Mouse (Mus musculus): ENCODE data around the gene Acot12.

DNA sequence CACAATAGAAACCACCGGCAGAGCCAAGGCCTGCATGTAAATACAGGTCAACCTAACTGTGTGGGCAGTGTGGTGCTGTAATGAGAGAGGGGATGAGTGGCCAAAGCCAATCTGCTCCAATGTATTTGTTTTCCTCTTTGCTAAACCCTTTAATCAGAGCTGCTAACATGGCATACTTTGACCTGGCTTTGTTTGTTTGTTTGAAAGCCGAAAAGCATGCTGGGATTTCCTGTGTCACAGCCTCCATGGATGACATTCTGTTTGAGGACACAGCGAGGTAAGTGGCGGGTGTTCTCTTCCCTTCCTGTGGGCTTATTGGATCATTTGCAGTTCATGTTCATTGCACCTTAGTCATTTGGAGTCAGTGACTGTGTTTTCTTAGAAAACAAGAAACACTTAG, 8.7 kb downstream of the Acot12 start:
- TF ChIP-seq CTCF (IDR thresholded peaks at IDR 0.05; ENCODE audit: low read depth) (no peak), EP300 (IDR thresholded peaks at IDR 0.05; ENCODE audit: low read depth) (no peak)

All from liver, embryonic 14.5 days (tissue).